Mouse (Mus musculus): ENCODE data around the gene Ugt1a6b.

Gene Ugt1a6b

GRCm38 (mm10) chr1:88260604-88261377 lies 157.7 kb downstream of the Ugt1a6b start:
- in situ Hi-C loops (cut with MboI, MseI), result no loop called here

DNA sequence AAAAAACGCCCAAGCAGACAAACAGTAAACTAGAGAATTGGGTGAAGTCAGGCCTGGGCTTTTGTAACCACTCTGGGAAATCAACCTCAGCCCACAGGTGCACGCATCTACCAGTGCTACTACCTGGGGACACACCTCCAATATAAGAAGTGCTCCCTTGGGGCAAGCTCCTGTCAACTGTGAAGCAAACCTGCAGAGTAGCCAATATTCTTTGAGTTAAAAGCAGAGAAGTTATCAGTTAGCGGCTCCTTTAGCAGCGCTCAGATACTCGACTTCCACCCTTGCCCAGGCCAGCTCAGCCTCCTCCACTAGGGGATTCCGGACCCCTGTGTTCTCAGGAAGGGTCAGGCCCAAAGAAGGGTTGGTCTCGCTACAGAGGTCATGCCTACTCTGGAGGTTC lies 158.7 kb downstream of the Ugt1a6b start:
- in situ Hi-C loops (cut with MboI, MseI), result no loop called here

DNA sequence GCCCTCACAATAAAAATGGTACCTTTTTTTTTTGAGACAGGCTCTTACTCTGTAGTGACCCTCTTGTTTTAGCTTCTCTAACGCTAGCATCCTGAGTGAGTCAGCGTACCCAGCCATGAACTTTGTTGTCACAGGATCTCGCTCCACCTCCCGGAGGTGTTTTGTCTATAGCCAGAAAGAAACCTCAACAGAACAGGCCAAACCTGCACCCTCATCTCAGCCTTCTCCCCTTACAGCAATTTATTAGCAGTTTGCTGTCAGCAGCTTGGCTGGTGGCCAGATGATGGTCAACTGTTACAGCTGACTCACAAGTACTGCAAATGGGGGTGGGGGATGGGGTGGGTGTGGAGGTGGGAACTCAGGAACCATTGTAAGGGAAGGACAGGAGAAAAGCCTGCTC lies 159.2 kb downstream of the Ugt1a6b start:
- in situ Hi-C loops (cut with MboI, MseI), result no loop called here

- in situ Hi-C loops (cut with MboI, MseI), result no loop called here
Observed at GRCm38 (mm10) chr1:88262961-88263360, 159.9 kb downstream of the Ugt1a6b start.

GRCm38 (mm10) chr1:88263778-88264177 lies 160.7 kb downstream of the Ugt1a6b start:
- in situ Hi-C loops (cut with MboI, MseI), result no loop called here

DNA sequence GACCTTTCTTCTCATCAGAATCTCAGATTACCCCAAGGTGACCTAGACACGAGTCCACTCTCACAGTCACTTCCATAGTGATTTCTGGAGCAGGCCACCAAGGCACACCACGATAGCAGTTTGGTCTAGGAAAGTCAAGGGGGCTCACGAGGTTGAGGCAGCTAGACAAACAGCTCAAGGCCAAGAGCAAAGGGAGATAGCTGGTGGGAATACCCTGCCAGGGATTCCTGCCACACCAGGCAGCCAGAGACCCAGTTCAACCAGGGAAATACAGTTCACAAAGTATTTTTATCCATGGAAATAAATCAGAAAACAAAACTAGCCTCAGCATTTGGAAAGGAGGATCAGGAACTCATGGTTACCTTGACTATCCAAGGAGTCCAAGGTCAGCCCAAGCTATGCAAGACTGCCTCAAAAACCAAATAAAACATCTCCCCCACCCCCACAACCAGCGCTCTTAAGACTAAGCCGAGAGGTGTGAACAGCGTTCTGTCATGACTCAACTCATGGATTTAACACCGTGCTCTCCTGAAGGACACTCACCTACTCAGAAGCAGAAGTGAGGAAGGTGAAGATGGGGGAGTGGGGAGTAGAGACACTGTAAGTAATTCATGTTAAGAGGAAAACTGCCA lies 161.3 kb downstream of the Ugt1a6b start:
- in situ Hi-C loops (cut with MboI, MseI), result no loop called here

DNA sequence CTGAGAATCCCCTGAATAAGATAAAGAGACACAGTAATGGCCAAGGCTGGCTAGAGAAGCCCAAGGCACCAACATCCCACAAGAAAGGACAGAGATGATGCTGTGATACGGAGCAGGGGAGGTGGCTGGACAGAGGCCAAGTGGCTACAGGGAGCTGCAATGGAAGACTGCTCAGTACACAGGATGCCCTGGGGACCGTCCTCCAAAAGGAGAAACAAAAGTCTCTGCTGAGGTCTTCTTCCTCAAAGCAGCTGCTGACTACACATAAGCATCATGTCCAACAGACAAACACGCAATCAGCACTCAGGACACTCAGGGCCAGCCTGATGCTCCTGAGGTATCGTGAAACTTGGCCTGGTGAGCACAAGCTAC lies 161.8 kb downstream of the Ugt1a6b start:
- in situ Hi-C loops (cut with MboI, MseI), result no loop called here

DNA sequence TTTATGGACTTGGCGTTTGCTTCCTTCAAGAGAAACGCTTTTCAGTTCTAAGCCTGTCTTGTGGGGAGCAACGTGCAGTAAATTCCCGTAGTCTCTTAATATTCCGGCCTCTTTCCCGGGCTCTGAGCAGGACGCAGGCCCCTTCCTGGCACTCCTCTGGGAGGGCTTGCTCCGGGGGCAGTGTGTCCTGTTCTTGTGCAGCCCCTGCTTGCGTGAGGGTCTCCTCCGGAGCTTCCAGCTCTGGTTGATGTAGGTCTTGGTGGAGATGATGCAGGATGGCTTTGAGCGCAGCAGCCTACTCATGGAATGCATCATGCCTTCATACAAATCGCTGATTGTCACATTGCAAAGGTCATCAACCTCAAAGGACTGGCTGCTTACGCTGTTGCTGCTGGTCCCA lies 163.1 kb downstream of the Ugt1a6b start:
- in situ Hi-C loops (cut with MboI, MseI), result no loop called here

DNA sequence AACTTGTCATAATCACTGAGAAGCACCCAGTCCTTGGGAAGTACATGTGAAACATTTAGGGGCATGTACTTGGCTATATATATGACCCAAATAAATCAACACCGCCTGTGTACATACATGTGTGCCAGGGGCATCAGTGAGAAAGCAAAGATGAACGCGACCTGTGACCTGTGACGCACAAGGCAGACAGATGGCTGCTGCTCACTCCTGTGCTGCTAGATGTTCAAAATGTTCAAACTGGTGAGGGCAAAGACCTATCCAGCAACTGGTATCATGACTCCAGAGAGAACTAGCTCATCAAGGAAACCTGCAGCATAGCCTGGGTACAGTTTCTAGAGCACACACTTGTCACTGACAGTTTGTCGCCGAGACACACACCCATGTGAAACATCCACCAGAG lies 164.4 kb downstream of the Ugt1a6b start:
- in situ Hi-C loops (cut with MboI, MseI), result no loop called here

DNA sequence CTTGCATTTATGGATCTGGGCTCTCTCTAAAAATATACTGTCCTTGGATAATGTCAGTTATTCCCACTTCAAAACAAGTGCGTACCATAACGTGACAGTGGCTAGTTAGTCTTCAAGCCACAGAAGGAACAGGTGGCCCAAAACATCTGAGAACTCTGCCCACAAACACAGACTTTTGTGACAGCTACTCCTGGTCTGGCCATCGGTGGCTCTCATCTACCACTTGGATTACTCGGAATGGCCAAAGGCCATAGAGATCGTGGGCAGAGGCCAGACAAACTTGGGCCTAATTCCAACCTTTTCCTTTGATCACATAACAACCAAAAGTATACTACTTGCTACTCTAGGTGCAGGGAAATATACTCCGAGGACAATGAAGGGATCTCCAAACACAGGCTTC lies 165.0 kb downstream of the Ugt1a6b start:
- in situ Hi-C loops (cut with MboI, MseI), result no loop called here

All from T-helper 1 cell (primary cell).